Mouse (Mus musculus) neural tube, embryonic 11.5 days (tissue): Measurements from ENCODE around the gene Edem1. TPM values are rescaled to one million over a fixed set of nuclear protein-coding genes. Genes with fewer than 3 reads are reported as not detected.

Experiments
- ATAC-seq: fragments of 200-750 bp; cut with Nextera tagmentation; 2 replicates; pipeline ENCODE4 v1.8.0; 2017; ENCODE audit warnings: moderate number of reproducible peaks, mild to moderate bottlenecking, moderate TSS enrichment, moderate library complexity; ENCODE audit not compliant: insufficient read depth, low FRiP score, low TSS enrichment
- DNase-seq: peaks from one replicate; pipeline ENCODE4 v3.0.0-alpha.2; 2015; ENCODE audit warnings: low spot score
- H3K27ac ChIP-seq: fragments of 300-500 bp; sonication (generic); 2 replicates; pipeline ENCODE4 v1.5.1; 2014; ENCODE audit warnings: low read depth, mild to moderate bottlenecking, low read length
- H3K27me3 ChIP-seq: fragments of 300-500 bp; sonication (generic); 2 replicates; pipeline ENCODE4 v1.6.1; 2014; ENCODE audit warnings: mild to moderate bottlenecking, low read length, mixed read lengths; ENCODE audit not compliant: control insufficient read depth, insufficient read depth
- H3K36me3 ChIP-seq: fragments of 300-500 bp; sonication (generic); 2 replicates; pipeline ENCODE4 v1.6.1; 2014; ENCODE audit warnings: mild to moderate bottlenecking, low read length, moderate library complexity, mixed read lengths; ENCODE audit not compliant: control insufficient read depth, insufficient read depth
- H3K4me1 ChIP-seq: fragments of 300-500 bp; sonication (generic); 2 replicates; pipeline ENCODE4 v1.6.1; 2014; ENCODE audit warnings: low read length, mixed read lengths; ENCODE audit not compliant: control insufficient read depth, insufficient read depth
- H3K4me2 ChIP-seq: fragments of 300-500 bp; sonication (generic); 2 replicates; pipeline ENCODE4 v1.6.1; 2014; ENCODE audit warnings: low read depth, mild to moderate bottlenecking, moderate library complexity
- H3K4me3 ChIP-seq: fragments of 300-500 bp; sonication (generic); 2 replicates; pipeline ENCODE4 v1.5.1; 2014; ENCODE audit warnings: low read depth, low read length
- H3K9ac ChIP-seq: fragments of 300-500 bp; sonication (generic); 2 replicates; pipeline ENCODE4 v1.6.1; 2014; ENCODE audit warnings: mild to moderate bottlenecking, low read length
- H3K9me3 ChIP-seq: fragments of 300-500 bp; sonication (generic); 2 replicates; pipeline ENCODE4 v1.6.1; 2016; ENCODE audit warnings: low read length; ENCODE audit not compliant: control insufficient read depth
- WGBS: fragments of 180-500 bp; shearing (Covaris S2); extraction: QIAGEN DNeasy Blood & Tissue Kit; methylation state at CpG from one replicate; pipeline ENCODE4 v1.1.7; 2014; 5-methylcytosine and 5-hydroxymethylcytosine counted together
- polyA plus RNA-seq: library from polyadenylated mRNA; unstranded; fragments of >200 nt; fragmentation: Nextera tagmentation; extraction: Ambion mirVana; gene quantifications from 2 replicates; pipeline ENCODE4 v1.2.1, GENCODE M21; 2014

Gene Edem1
- polyA plus RNA-seq, 1 experiment from 2014 or later: 23.6 TPM

- 90% methylated on average over 1 of the region's 1 CpGs for WGBS
- H3K36me3 ChIP-seq: no peaks in the 10 kb centered on the region
- no peaks in the 10 kb centered on the region for H3K27me3 ChIP-seq
- no peak overlapping the region for H3K4me2 ChIP-seq
- H3K27ac ChIP-seq: no peak overlapping the region
- DNase-seq (no peak), ATAC-seq (no peak)
- H3K4me3 ChIP-seq: no peak overlapping the region
- no peaks in the 10 kb centered on the region; the same call in 1 of the 2 replicates for H3K4me1 ChIP-seq
- H3K9me3 ChIP-seq: no peaks in the 10 kb centered on the region
- H3K9ac ChIP-seq: no peak overlapping the region
Measured at GRCm38 (mm10) chr6:108795912-108796311, 32.5 kb upstream of the Edem1 start.

GRCm38 (mm10) chr6:108796706-108797105 is 31.7 kb upstream of the Edem1 start:
- Histone ChIP-seq H3K4me2 (no peak overlapping the region), H3K36me3 (no peaks in the 10 kb centered on the region), H3K27me3 (no peaks in the 10 kb centered on the region), H3K4me1 (no peaks in the 10 kb centered on the region; the same call in 1 of the 2 replicates), H3K4me3 (no peak overlapping the region), H3K27ac (no peak overlapping the region), H3K9ac (no peak overlapping the region), H3K9me3 (no peaks in the 10 kb centered on the region)
- ATAC-seq: peak; percentile 35; the same call in 1 of the 2 replicates
- WGBS: 58% methylated on average over 2 of the region's 2 CpGs
- DNase-seq: no peak

GRCm38 (mm10) chr6:108805194-108805593 is 23.2 kb upstream of the Edem1 start:
- peak; percentile 74 for ATAC-seq
- no peaks in the 10 kb centered on the region for H3K9me3 ChIP-seq
- H3K27ac ChIP-seq: no peak overlapping the region
- WGBS: 7% methylated on average over 1 of the region's 1 CpGs
- H3K4me1 ChIP-seq: no peaks in the 10 kb centered on the region
- H3K4me2 ChIP-seq: no peak overlapping the region
- H3K9ac ChIP-seq: no peak overlapping the region
- H3K27me3 ChIP-seq: no peaks in the 10 kb centered on the region
- H3K4me3 ChIP-seq: no peak overlapping the region
- DNase-seq: peak; percentile 21
- H3K36me3 ChIP-seq: no peaks in the 10 kb centered on the region

- no peak overlapping the region for H3K27ac ChIP-seq
- H3K4me2 ChIP-seq: no peak overlapping the region
- no peak overlapping the region for H3K9ac ChIP-seq
- WGBS: 75% methylated on average over 7 of the region's 7 CpGs
- ATAC-seq (no peak), DNase-seq (no peak)
- no peak overlapping the region for H3K4me3 ChIP-seq
- H3K27me3 ChIP-seq: no peaks in the 10 kb centered on the region
- no peaks in the 10 kb centered on the region for H3K9me3 ChIP-seq
- no peaks in the 10 kb centered on the region for H3K36me3 ChIP-seq
- no peaks in the 10 kb centered on the region for H3K4me1 ChIP-seq
Measured at GRCm38 (mm10) chr6:108805871-108806270, 22.6 kb upstream of the Edem1 start.

DNA sequence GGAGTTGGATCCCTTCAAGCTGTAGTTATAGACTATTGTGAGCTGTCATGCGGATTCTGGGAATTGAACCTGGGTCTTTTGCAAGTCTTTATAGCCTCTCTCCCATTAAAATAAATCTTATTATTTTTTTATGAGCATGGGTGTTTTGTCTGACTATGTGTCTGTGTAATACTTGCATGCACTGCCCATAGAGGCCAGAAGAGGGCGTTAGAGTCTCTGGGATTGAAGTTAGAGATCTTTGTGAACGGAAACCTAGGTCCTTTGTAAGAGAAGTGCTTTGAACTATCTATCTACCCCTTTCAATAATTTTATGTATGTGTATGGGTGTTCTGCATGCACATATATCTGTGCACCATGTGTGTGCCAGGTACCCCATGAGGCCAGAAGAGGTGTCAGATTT is 21.0 kb upstream of the Edem1 start:
- WGBS: 74% methylated on average over 3 of the region's 3 CpGs
- ATAC-seq: no peak

GRCm38 (mm10) chr6:108808786-108809185 is 19.7 kb upstream of the Edem1 start:
- Histone ChIP-seq H3K36me3 (no peaks in the 10 kb centered on the region), H3K9me3 (no peaks in the 10 kb centered on the region), H3K27me3 (no peaks in the 10 kb centered on the region), H3K27ac (no peak overlapping the region), H3K4me3 (no peak overlapping the region), H3K4me2 (no peak overlapping the region), H3K4me1 (no peaks in the 10 kb centered on the region), H3K9ac (no peak overlapping the region)
- ATAC-seq (no peak), DNase-seq (no peak)
- 81% methylated on average over 1 of the region's 1 CpGs for WGBS

More for the DNA sequence above, 21.0 kb upstream of the Edem1 start:
- Histone ChIP-seq H3K36me3 (no peaks in the 10 kb centered on the region), H3K4me3 (no peak overlapping the region), H3K4me1 (no peaks in the 10 kb centered on the region), H3K27me3 (no peaks in the 10 kb centered on the region), H3K4me2 (no peak overlapping the region), H3K9ac (no peak overlapping the region), H3K27ac (no peak overlapping the region), H3K9me3 (no peaks in the 10 kb centered on the region)
- DNase-seq: no peak

DNA sequence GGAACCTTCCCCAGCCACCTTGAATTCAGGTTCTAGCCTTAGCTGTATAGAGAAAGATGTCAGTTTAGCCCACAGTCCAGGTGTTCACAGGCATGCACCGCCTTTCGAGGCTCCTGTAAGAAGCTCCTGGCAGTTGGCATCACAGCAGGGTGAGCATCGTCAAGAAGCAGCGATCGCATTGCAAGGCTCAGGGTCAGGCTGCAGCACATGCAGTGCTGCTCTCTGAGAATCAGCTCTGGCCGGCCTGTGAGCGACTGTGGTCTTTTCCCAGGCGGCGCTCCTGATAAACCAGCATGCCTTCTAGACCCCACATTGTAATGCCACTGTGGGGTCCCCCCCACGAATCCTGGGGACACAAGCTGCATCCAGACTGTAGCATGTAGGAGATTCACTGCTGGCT is 18.2 kb upstream of the Edem1 start:
- Histone ChIP-seq H3K9ac (no peak overlapping the region), H3K4me3 (no peak overlapping the region), H3K4me1 (no peaks in the 10 kb centered on the region), H3K4me2 (no peak overlapping the region), H3K27me3 (no peaks in the 10 kb centered on the region), H3K36me3 (no peaks in the 10 kb centered on the region), H3K9me3 (no peaks in the 10 kb centered on the region), H3K27ac (no peak overlapping the region)
- ATAC-seq (no peak), DNase-seq (no peak)
- WGBS: 71% methylated on average over 10 of the region's 10 CpGs

GRCm38 (mm10) chr6:108812134-108812533 is 16.3 kb upstream of the Edem1 start:
- Histone ChIP-seq H3K27ac (no peak overlapping the region), H3K4me3 (no peak overlapping the region), H3K9ac (no peak overlapping the region), H3K4me1 (no peaks in the 10 kb centered on the region), H3K4me2 (no peak overlapping the region), H3K9me3 (no peaks in the 10 kb centered on the region), H3K36me3 (no peaks in the 10 kb centered on the region), H3K27me3 (no peaks in the 10 kb centered on the region)
- ATAC-seq (no peak), DNase-seq (no peak)
- WGBS: 79% methylated on average over 2 of the region's 2 CpGs

GRCm38 (mm10) chr6:108817510-108817909 is 10.9 kb upstream of the Edem1 start:
- Histone ChIP-seq H3K36me3 (no peaks in the 10 kb centered on the region; the same call in 1 of the 2 replicates), H3K9ac (no peak overlapping the region)

More at GRCm38 (mm10) chr6:108817510-108817909, 10.9 kb upstream of the Edem1 start:
- H3K27me3 ChIP-seq: no peaks in the 10 kb centered on the region
- H3K4me2 ChIP-seq: no peak overlapping the region
- no peaks in the 10 kb centered on the region for H3K9me3 ChIP-seq
- H3K4me3 ChIP-seq: no peak overlapping the region
- DNase-seq (no peak), ATAC-seq (no peak)
- H3K4me1 ChIP-seq: no peaks in the 10 kb centered on the region
- 86% methylated on average over 4 of the region's 4 CpGs for WGBS
- H3K27ac ChIP-seq: no peak overlapping the region
